Mouse (Mus musculus) G1E (cell line): ENCODE data around the gene Tox2.

ENCODE experiments used
- CTCF ChIP-seq: IDR thresholded peaks from 2 replicates; pipeline ENCODE4 v1.5.1; 2012; ENCODE audit warnings: low read depth, low read length, inconsistent platforms, mixed read lengths
- GATA1 ChIP-seq: IDR thresholded peaks from 2 replicates; pipeline ENCODE4 v1.6.1; 2012; ENCODE audit warnings: borderline replicate concordance, low read length, inconsistent platforms, mixed read lengths
- GATA2 ChIP-seq: IDR thresholded peaks from 2 replicates; pipeline ENCODE4 v1.6.1; 2012; ENCODE audit warnings: low read depth, low read length, inconsistent platforms, borderline replicate concordance
- POLR2AphosphoS5 ChIP-seq: IDR thresholded peaks from 2 replicates; pipeline ENCODE4 v1.6.1; 2012; ENCODE audit warnings: low read depth, low read length, inconsistent platforms; ENCODE audit not compliant: insufficient replicate concordance
- TAL1 ChIP-seq: conservative IDR thresholded peaks from 2 replicates; pipeline ENCODE4 v1.6.1; 2012; ENCODE audit warnings: low read depth, low read length, inconsistent platforms, mixed read lengths

- TF ChIP-seq TAL1 (no peak), CTCF (no peak), GATA1 (no peak), POLR2AphosphoS5 (no peak), GATA2 (no peak)
Observed at GRCm38 (mm10) chr2:163353731-163354130, 150.8 kb downstream of the Tox2 start.
